Mouse (Mus musculus) ovary, postnatal 10 days (tissue): Measurements from ENCODE around the gene Man2c1.

ENCODE experiments used
- DNase-seq: peaks from one replicate; pipeline ENCODE4 v3.0.0; 2022; ENCODE audit warnings: low spot score

Gene Man2c1

DNA sequence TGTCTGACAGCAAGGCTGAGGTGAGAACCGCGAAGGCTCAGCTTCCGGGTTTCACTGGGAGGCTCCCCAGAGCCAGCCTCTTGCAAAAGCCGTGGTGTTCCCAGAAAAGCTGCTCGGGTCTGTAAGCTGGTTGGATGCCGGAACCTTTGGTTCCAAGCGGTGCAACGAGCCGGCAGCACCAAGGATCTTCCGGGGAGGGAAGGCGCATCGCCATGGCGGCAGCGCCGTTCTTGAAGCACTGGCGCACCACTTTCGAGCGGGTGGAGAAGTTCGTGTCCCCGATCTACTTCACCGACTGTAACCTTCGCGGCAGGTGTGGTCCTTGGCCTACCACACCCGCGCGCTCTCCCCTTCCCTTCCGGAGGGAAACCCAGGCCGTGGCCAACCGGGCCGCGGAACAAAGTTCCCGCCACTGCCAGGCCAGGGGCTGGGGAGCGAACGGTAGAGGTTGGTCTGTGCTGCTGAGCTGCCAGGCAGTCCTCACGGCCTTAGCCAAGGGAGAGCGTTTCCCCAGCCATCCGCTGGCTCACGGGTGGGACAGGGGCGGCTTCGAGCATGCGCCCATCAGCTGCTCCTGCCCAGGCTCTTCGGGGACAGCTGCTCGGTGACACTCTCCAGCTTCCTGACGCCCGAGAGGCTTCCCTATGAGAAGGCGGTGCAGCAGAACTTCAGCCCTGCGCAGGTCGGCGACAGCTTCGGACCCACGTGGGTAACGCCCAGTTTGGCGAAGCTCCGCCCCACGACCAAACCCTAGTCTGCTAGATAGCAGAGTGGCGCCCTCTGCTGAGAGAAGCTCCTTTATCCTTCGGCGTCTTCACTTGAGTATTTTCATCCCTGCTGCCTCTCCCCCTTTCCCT is at the start of gene Man2c1:
Gene Man2c1 (plus strand): TSS at position 114 of the 857 bp plus-strand sequence.
- DNase-seq = peak; percentile 79

DNA sequence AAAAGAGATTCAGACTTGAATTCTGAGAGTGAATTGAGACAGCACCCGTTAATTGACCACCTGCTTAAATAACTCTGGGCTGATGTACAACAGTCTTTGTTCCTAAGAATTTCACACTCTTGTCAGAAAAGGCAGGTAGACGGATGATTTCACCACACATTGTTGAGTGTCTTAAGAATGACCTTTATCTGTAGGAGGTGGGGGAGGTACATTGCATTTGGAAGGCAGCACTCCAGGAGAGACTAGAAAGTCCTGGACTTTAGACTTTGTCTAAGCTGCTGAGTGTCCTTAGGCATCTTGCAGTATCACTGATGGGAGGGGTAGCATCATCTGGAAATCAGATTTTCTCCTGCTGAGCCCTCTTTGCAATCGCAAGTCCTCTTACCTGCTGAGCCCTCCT is 48.3 kb upstream of the Man2c1 start:
- no peak for DNase-seq

DNA sequence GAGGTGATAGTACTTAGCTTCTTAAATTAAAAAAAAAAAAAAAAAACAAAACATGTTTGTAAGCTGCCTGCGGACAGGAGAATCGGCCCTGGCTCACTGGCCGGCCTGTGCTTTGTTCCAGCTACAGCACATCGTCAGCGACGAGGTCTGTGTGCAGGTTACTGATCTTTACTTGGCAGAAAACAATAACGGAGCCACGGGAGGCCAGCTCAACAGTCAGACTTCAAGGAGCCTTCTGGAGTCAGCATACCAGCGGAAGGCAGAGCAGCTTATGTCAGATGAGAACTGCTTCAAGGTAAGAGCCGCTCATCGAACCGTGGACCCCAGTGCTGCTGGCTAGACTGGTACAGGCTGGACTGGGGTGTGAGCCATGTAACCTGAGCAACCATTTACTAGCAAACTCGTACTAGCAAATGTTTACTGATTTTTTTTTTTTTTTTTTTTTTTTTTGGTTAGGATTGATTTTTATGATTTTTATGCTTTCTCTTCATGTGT is 13.2 kb upstream of the Man2c1 start:
- DNase-seq = no peak

DNA sequence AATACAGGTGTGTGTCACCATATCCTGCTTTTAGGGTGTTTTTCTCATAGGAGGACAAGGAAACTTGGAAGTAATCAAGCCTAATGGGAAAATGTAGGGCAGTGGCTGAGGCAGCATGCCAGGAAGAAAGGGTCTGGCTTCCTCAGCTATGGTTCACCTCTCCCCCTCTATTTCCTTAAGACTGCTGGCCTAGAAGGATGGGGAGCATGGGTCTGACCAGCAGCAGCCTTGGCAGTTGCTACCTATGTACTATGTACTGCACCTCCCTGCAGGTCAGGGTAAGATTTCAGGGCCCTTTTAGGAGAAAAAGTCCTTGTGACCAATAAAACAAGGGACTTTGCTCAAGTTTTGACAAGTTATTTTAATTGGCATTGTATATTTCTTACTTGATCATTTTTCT is 849 bp upstream of the Man2c1 start:
- no peak for DNase-seq

DNA sequence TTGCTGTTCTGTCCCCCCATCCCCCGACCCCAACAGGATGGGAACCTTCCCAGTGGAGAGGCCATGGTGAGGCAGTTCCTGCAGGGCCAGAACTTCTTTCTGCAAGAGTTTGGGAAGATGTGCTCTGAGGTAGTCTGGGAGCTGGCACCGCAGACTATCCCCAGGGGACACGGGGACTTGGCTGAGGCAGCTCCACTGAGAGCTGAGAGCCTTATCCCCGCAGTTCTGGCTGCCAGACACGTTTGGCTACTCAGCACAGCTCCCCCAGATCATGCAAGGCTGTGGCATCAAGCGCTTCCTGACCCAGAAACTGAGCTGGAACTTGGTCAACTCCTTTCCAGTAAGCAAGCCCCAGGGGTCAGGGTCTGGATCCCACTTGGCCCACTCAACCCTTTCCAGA is 6.8 kb downstream of the Man2c1 start:
- no peak for DNase-seq

DNA sequence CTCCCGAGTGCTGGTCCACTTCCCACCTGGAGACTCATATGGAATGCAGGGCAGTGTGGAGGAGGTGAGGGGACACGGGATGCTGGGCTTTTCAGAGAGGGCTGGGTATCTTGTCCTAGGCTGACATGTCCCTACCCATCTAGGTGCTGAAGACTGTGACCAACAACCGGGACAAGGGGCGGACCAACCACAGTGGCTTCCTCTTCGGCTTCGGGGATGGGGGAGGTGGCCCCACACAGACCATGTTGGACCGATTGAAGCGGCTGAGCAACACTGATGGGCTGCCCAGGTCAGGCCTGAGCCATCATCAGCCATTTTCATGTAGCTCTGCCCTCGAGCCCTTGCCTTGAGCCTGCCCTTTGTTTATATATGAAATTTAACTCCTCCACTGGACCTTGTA is 7.3 kb downstream of the Man2c1 start:
- DNase-seq = no peak

DNA sequence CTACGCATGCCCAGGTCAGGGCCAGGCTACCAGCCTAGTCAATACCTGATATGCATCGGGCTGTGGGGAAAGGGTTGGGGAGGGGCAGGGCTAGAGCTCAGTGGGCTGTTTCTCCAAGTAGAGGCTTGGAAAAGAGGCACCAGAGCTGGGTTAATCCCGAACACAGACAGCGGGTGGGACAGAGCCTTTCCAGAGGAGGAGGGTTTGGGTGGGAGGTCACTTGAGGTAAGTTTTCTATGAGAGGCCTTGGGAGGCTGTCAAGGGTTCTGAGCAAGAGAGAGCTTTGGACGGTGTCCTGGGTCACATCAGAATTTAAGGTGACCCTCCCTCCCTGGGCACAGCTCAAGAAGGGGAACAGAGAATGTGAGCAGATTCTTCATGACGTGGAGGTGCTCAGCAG is 8.0 kb downstream of the Man2c1 start:
- no peak for DNase-seq

DNA sequence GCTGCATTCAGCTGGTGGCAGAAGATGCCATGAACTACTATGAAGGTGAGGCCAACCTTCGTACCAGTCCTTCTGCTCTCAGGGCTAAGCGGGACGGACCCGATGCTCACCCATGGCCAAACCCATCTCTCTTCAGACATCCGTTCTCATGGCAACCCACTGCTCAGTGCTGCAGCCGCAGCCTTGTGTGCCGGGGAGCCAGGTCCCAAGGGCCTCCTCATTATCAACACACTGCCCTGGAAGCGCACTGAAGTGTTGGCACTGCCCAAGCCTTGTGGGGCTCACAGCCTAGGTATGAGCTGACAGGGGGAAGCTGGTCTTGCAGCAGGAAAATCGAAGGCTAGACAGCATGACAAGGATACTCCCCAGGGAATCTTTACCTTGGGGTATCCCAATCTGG is 8.6 kb downstream of the Man2c1 start:
- DNase-seq = no peak

DNA sequence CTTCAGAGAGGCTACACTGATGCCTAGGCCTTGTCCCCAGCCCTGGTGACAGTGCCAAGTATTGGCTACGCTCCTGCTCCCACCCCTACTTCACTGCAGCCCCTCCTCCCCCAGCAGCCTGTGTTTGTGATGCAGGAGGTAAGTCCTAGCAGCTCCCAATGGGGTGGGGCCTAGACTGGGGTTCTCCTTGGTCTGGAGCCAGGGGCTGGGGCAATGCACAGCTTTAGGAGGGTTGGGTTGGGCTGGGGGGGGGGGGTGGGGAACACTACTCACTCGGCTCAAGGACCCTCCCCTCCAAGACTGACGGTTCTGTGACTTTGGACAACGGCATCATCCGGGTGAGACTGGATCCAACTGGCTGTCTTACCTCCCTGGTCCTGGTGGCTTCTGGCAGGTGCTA is 9.1 kb downstream of the Man2c1 start:
- DNase-seq = no peak

DNA sequence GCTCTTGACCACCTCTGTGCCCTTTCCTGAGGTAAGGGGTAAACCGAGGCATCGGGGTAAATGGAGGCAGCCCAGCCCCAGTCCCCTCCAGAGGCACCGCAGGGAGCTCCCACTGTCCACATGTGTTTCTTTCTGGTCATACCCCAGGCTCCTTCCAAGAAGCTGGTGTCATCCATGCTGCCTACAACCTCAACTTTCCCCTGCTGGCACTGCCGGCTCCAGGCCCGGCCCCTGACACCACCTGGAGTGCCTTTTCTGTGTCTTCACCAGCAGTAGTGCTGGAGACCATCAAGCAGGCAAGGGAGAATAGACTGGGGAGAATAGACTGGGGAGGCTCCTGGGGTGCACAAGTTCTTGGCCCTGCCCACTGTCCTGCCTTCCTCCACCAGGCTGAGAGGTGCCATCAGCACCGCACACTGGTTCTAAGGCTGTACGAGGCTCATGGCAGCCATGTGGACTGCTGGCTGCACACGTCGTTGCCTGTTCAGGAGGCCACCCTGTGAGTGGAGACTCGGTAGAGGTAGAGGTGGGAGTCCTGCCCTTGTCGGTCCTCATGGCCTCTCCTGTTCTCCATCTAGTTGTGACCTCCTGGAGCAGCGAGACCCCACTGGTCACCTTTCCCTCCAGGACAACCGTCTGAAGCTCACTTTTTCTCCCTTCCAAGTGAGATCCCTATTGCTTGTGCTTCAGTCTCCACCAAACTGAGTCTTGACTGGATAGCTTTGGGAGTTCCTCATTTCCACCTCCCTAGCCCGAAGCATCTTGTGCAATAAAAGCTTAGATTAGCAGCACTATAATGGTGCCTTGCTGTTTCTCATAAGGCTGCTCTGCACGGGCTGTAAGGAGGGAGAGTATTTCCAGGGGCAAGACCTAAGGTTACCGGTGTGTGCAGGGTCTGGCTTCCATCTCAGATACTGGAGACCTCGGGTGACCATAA is 11.2 kb downstream of the Man2c1 start:
- DNase-seq = no peak

DNA sequence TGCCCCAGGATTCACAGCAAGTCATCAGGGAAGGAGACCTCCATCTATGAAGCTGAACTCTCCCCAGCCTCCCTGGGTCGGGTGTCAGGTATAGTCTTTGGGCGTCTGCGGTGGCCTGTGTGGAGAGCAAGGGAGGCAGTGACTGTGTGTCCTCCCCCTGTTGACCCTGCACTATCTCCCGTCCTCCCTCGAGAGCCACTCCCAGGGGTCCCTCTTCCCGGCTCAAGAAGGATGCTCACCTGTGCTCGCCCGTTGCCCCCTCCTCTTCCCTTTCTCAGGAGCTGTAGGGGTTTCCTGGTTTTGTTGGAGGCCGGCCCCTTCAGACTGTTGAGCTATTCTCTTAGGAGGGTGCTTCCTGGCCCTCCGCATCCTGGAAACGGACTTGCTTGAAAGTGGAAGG is 12.7 kb downstream of the Man2c1 start:
- DNase-seq = no peak

DNA sequence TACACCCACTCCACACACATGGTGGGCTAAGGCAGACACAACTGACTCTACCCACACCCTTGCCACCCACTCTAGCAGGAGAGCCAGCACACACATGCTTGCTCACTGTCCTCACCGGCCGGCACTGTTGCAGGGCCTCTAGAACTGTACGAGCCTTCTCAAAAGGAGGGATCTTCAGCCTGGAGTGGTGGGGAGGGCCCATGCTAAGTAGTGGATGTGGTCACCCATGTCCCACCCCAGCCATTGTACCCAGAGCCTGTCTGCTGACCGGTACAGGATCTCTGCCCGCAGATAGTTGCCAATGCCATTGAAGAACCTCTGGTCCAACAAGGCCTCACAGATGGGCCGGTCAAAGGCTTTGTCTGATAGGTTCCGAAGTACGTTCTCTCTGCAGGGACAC is 14.3 kb downstream of the Man2c1 start:
- DNase-seq = no peak

DNA sequence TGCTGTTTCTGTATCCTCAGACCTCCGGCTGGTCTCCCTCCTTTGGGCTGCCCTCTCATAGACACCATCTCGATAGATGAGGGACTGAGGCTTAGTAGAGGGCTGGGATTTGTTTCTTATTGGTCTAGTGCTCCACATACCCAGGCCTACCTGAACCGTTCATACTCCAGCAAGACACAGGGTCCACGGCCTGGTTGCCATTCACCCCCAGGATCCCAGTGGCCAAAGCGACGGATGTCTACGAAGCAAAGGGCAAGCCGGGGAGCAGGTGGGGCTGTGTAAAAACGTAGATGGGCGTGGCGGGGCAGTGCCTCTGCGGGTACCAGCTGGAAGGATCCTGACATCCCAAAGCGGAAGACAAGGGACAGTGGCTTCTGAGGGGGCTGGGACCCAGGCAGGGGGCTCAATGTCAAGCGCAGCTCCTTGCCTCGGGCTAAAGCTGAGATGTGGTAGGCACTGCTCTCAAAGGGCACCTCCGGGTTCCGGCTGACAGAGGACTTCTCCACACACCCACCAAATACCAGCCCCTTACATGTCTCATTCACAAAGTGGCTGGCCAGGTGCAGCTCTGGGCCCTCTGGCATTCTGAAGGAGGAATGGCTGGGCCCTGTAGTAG is 16.1 kb downstream of the Man2c1 start:
- DNase-seq = no peak

DNA sequence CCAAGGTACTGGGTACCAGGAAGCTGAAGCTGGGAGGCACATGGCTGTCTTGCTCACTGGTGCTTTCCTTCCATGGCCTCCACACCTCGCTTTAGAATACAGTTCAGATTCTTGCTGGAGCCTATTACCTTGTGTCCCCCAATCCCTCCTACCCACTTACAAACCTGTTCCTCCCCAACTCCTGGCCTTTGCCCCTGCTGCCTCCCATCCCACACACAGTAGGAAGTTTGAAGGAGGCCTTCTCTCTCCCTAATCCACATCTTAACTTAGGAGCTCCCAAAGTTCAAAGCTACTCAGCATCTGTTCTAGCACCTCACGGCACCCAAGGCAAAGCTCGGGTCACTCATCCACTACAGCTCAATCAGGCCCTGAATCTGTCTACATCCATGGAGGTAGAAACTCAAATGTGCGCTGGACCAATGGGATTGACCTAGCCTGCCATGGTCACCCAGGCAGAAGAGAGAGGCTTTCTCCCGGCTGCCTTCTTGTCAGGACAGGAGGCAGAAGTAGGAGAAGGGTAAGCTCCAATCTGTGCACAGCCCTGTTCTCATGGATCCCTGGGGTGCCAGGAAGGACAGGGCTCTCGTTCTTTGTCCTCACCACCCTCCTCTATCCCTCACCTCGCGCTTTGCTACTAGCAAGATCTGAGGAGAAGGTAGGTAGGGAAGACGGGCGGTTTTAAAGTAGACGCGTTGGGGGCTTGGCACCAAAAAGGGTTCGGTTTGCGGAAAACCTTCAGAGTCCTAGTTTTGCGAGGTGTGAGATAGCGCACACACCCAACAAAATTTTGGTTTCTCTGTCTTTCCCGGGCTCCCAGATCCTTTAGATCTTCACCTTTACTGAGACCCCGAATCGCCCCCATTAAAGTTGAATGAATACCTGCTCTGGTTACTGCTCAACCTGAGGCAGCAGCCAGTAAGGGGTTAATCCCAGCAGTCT is 17.0 kb downstream of the Man2c1 start:
- no peak for DNase-seq

DNA sequence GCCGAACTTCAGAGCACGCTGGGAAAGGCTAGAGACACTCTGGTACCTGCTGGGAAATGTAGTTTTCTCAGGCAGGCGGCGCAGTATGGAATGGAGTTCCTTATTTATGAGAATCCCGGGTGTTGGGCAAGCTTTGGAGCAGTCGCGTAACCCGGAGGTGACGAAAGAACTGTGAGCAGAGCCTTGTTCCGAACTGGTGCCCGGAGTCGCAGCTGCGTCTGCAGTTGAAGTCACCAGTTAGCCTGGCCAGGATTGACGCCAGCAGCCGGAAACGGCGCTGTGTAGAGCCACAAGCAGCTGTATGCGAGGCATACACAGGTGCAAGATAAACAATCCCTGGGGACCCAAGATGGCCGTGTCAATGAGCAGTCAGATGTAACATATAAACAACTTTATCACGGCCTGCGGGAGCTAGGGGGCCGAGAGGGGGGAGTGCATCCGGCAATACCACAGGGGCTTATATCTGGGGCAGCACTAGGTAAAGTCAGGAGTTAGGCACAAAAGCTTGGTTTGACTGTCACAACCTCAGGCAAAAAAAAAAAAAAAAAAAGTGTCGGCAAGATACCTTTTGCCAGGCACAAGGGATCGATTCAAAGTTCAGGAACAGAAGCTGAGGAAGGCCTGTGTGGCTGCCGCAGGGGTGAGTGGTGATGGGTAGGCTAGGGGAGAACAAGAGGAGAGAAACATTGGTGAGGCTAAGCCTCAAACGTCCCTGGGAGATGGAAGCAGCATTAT is 17.8 kb downstream of the Man2c1 start, which contains the start of gene Neil1:
Gene Neil1 (minus strand): TSS at position 162 of the 735 bp plus-strand sequence.
- DNase-seq = peak; percentile 59

DNA sequence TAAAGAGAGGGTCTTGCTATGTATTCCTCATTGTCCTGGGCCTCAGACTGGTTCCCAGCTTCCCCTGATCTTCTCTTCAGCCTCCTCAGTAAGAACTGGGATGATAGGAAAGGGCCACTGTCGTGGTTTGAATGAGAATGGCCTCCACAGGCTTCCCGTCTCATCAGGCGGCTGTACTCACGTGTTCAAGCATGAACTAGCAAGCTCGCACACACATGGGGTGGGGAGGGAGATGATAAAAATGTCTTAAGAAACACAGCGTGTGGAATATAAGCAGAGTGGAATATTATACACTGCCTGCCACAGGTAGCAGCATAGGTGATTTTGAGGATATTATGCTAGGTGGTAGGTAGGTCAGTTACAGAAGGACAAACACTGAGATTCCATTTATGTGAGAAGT is 18.5 kb downstream of the Man2c1 start:
- DNase-seq = no peak

DNA sequence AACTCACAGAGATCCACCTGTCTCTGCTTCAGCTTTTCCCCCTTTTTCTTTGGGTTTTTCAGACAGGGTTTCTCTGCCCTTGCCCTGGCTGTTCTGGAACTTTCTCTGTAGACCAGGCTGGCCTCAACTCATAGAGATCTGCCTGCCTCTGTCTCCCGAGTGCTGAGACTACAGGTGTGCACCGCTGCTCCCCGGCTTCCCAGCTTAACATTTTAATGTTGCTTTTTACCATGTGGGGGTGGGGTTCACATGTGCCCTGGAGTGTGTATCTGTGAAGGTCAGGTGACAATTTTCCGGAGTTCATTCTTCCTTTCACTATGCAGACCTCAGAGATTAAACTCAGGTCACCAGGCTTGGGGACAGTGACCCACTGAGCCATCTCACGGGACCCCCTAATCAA is 19.7 kb downstream of the Man2c1 start:
- no peak for DNase-seq

DNA sequence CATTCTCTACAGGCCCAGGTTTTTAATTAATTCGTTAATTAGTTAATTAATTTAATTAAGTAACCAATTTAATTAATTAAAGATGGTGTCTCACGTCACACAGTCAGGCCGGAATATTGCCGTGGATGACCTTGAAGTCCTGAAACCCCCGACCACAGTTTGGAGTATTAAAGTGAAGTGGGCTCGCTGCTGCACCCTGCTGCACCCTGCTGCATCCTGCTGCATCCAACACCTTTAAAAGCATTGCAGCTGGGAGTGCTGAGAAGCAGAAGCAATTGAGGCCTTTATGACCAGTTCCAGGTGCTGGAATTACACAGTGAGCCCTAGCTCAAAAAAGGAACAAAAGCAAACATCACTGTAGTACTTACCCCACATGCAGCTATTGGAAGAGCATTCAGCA is 21.8 kb downstream of the Man2c1 start:
- no peak for DNase-seq

DNA sequence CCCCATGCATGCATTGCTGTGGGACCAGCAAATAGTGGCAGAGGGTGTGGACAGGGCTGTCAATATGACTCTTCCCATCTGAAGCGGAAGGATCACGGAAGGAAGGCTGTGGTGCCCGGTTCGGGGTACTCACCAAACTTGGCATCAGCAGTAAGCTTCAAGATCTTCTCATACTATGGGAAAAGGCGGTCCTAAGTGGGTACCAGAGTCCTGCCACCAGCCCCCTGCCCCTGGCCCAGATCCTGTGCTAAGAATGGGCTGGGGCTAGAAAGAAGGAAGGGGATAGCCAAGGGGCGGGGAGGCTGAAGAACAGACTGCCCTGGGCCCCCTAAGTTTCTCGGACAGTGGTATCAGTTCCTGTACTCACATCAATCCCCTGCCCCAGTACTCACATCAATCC is 25.9 kb downstream of the Man2c1 start:
- no peak for DNase-seq

DNA sequence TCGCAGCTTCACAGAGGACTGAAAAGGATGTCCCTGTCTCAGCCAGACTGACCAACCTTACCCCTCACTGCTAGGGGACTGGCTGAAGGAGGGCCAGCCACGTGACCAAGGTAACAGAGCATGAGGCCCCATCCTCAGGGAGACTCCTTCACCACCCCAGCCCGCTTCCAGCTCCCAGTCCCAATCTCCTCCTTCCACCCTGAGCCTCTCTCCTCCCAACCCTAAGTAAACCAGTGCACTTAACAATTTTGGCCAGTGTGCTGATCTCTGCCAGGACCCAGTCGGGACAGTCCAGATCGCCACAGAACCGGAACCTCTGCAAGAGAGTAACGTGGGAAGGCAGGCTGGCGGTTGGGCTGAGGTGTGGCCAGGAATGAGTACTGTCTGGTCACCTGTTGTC is 26.3 kb downstream of the Man2c1 start:
- no peak for DNase-seq

DNA sequence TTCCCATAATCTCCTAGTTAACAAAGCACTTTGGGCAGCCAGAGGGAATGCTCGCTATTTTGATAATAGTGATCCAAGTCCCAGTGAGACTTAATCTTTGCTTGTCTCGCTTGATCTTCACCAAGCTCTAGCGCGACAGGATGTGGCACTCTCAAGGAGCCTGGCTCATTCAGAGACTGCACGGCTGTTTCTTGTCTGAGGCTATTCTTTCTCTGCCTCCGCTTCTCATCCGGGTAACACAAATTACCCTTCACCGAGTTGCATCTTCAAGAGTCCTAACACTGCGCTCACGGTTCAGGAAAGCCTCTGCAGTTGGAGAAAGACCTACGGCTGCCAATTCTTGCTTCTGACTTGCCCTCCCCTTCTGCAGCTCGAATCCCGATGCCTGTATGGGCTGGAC is 27.0 kb downstream of the Man2c1 start:
- no peak for DNase-seq
